Mouse (Mus musculus) MN1 (cell line): ENCODE measurements at regions not wholly inside any gene's neighbourhood (a gene's known extent, or its start where the extent isn't known, plus 50 kb on each side); places are given as distances from the start of the nearest gene placed in this dataset.

Experiments
- DNase-seq: peaks from one replicate; pipeline ENCODE4 v3.0.0-alpha.2; 2016; ENCODE audit warnings: low spot score

DNA sequence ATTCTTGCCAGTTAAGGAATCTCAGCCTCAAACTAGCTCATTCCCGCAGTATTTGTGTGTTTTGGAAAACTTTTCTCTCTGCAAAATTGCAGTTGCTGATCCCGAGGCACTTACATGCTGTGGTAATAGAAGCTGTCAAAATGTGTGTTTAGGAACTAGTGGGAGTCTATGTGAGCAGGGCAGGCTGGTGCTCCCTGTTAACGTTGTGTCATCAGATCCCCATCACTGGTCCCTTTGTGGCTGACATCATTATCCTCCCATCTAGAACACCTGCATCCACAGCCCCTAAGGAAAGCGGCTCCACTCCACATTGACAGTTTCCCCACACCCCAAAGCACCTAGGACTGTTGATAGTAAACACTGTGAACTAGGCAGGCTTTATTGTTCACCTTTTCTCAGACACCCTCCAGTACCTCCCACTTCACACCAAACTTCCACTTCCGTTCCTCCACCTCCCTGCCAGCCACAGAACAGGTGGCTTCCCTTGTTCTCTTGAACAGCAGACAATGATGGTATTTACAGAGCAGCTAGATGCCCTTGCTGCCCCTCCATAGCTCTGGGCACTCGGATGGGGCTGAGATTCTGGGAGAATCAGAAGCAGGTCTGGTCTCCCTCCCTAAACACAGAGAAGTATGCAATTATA lies 275.8 kb downstream of the Gm19410 start:
- DNase-seq, result no peak

GRCm38 (mm10) chr8:36042594-36042993 lies 277.0 kb downstream of the Gm19410 start:
- DNase-seq, result no peak
